In genomic region chr7:80753613-80754012, GRCm38 (mm10) we compare ENCODE assay signal across 12 mouse cellular contexts.
DNase-seq lines count a peak whose midpoint lies in the region; ATAC-seq lines count a peak whose summit lies in the region.
"Had no signal": no experiment of that assay in that cellular context is flagged by ENCODE, and none has a peak within 500 bp of the region (broad histone marks: within the 10 kb centered on the region; RNA-seq: fewer than 3 reads in every experiment).

No protein-coding gene starts in this region.

- no peak overlapping the region for H3K9ac ChIP-seq in heart, embryonic 13.5 days
- H3K9ac ChIP-seq in heart, embryonic 11.5 days (ENCODE audit: low read depth, low read length): no peak overlapping the region
- H3K9ac ChIP-seq: embryonic facial prominence, embryonic 12.5 days; hindbrain, embryonic 15.5 days had no signal

- H3K4me1 ChIP-seq in heart, embryonic 13.5 days: peaks cover 11% of the 10 kb centered on the region
- no peaks in the 10 kb centered on the region for H3K4me1 ChIP-seq in heart, embryonic 11.5 days (ENCODE audit: control insufficient read depth, insufficient read depth, low read length)
- H3K4me1 ChIP-seq: embryonic facial prominence, embryonic 12.5 days; hindbrain, embryonic 15.5 days had no signal

- peak; percentile 53 for DNase-seq in MN1 (ENCODE audit: low spot score)
- peak; percentile 58 to 59 for DNase-seq in heart, postnatal 10 days
- peak; percentile 51 for DNase-seq in lung, postnatal 25 days (ENCODE audit: low spot score)
- DNase-seq in layer of hippocampus, postnatal 36 days: no peak
- no peak for DNase-seq in left cerebral cortex, postnatal 10 days (ENCODE audit: extremely low spot score in 1 of 2, low spot score in 2 of 2)
- no peak for DNase-seq in spleen, postnatal 14 days (ENCODE audit: low spot score in 2 of 2)
- DNase-seq: right cerebral cortex, postnatal 25 days had no signal

- WGBS in heart, embryonic 13.5 days: 71% methylated on average over 2 of the region's 2 CpGs
- 85% methylated on average over 2 of the region's 2 CpGs for WGBS in heart, embryonic 11.5 days (ENCODE audit: insufficient replicate concordance)

- no peaks in the 10 kb centered on the region for H3K9me3 ChIP-seq in heart, embryonic 13.5 days
- no peaks in the 10 kb centered on the region for H3K9me3 ChIP-seq in heart, embryonic 11.5 days (replicated peaks; ENCODE audit: control insufficient read depth, low read length)
- H3K9me3 ChIP-seq: embryonic facial prominence, embryonic 12.5 days; hindbrain, embryonic 15.5 days; megakaryocyte, embryonic 14.5 days had no signal

- peaks cover 93% of the 10 kb centered on the region for H3K36me3 ChIP-seq in heart, embryonic 13.5 days
- H3K36me3 ChIP-seq in heart, embryonic 11.5 days (ENCODE audit: control insufficient read depth, insufficient read depth, low read length): peaks cover 45% of the 10 kb centered on the region

- no peak overlapping the region for H3K4me2 ChIP-seq in heart, embryonic 13.5 days
- no peak overlapping the region for H3K4me2 ChIP-seq in heart, embryonic 11.5 days
- H3K4me2 ChIP-seq: embryonic facial prominence, embryonic 12.5 days; hindbrain, embryonic 15.5 days had no signal

- intact Hi-C loops in heart, postnatal 10 days (cut with DNase I): no loop called here
- intact Hi-C loops in left cerebral cortex, postnatal 10 days (cut with DNase I): no loop called here

- no peak for ATAC-seq in heart, embryonic 13.5 days (ENCODE audit: extremely low read depth, insufficient number of reproducible peaks, low FRiP score, low TSS enrichment)
- no peak for ATAC-seq in heart, embryonic 11.5 days (replicated peaks; ENCODE audit: insufficient number of reproducible peaks, low FRiP score, low TSS enrichment)

- no peak overlapping the region for H3K4me3 ChIP-seq in heart, embryonic 13.5 days
- no peak overlapping the region for H3K4me3 ChIP-seq in heart, embryonic 11.5 days (ENCODE audit: low read depth, low read length)
- H3K4me3 ChIP-seq: embryonic facial prominence, embryonic 12.5 days; hindbrain, embryonic 15.5 days; megakaryocyte, embryonic 14.5 days had no signal

- H3K27ac ChIP-seq in heart, embryonic 13.5 days (replicated peaks): peak overlapping the region; percentile 56
- H3K27ac ChIP-seq in heart, embryonic 11.5 days (ENCODE audit: low read depth, low read length): no peak overlapping the region
- H3K27ac ChIP-seq: embryonic facial prominence, embryonic 12.5 days; hindbrain, embryonic 15.5 days had no signal

- H3K27me3 ChIP-seq in heart, embryonic 13.5 days (replicated peaks): no peaks in the 10 kb centered on the region
- no peaks in the 10 kb centered on the region for H3K27me3 ChIP-seq in heart, embryonic 11.5 days (ENCODE audit: control insufficient read depth, insufficient read depth, low read length)
- H3K27me3 ChIP-seq: embryonic facial prominence, embryonic 12.5 days; hindbrain, embryonic 15.5 days; megakaryocyte, embryonic 14.5 days had no signal

Comparison
In these comparisons a context has a peak if more than half of its experiments do, and no peak if none do; other contexts are left out.
1. DNase-seq: peak in MN1 (single experiment), heart, postnatal 10 days (2 of 2) and lung, postnatal 25 days (single experiment); none in layer of hippocampus, postnatal 36 days (0 of 2), left cerebral cortex, postnatal 10 days (0 of 2) and spleen, postnatal 14 days (0 of 2).